Mouse (Mus musculus): ENCODE measurements around the gene Ptger4. TPM values are rescaled to one million over a fixed set of nuclear protein-coding genes. Genes with fewer than 3 reads are reported as not detected.

Gene Ptger4
- polyA plus RNA-seq, 1 experiment, result 18.7 TPM

GRCm38 (mm10) chr15:5266095-5266494 is 22.1 kb upstream of the Ptger4 start:
- DNase-seq (ENCODE audit: low read depth in 1 of 2, low spot score in 2 of 2), result no peak
- no peaks in the 10 kb centered on the region for H3K36me3 ChIP-seq (ENCODE audit: control insufficient read depth, insufficient read depth, low read length)
- TF ChIP-seq POLR2A (IDR thresholded peaks at IDR 0.05; ENCODE audit: low read depth, low read length) (no peak), CTCF (IDR thresholded peaks at IDR 0.05; ENCODE audit: extremely low read depth, insufficient read depth, insufficient read length, insufficient replicate concordance) (no peak)
- no peak overlapping the region for H3K4me3 ChIP-seq (ENCODE audit: extremely low read depth, insufficient read depth, insufficient read length)
- no peaks in the 10 kb centered on the region for H3K27me3 ChIP-seq (ENCODE audit: control insufficient read depth, insufficient read depth, low read length)
- no peak overlapping the region for H3K27ac ChIP-seq (ENCODE audit: insufficient read depth, low read length)
- peaks cover 6% of the 10 kb centered on the region; the same call in 1 of the 2 replicates for H3K4me1 ChIP-seq (ENCODE audit: control insufficient read depth, insufficient read depth, insufficient read length)
- WGBS, result 76% methylated on average over 3 of the region's 3 CpGs

- H3K27me3 ChIP-seq (ENCODE audit: control insufficient read depth, insufficient read depth, low read length), result no peaks in the 10 kb centered on the region
- H3K36me3 ChIP-seq (ENCODE audit: control insufficient read depth, insufficient read depth, low read length), result no peaks in the 10 kb centered on the region
- WGBS, result 27% methylated on average over 10 of the region's 10 CpGs
- peaks cover 6% of the 10 kb centered on the region; the same call in 1 of the 2 replicates for H3K4me1 ChIP-seq (ENCODE audit: control insufficient read depth, insufficient read depth, insufficient read length)
- no peak for DNase-seq (ENCODE audit: low read depth in 1 of 2, low spot score in 2 of 2)
- no peak overlapping the region for H3K4me3 ChIP-seq (ENCODE audit: extremely low read depth, insufficient read depth, insufficient read length)
- H3K27ac ChIP-seq (ENCODE audit: insufficient read depth, low read length), result no peak overlapping the region
- TF ChIP-seq CTCF (IDR thresholded peaks at IDR 0.05; ENCODE audit: extremely low read depth, insufficient read depth, insufficient read length, insufficient replicate concordance), result no peak
- no peak for TF ChIP-seq POLR2A (IDR thresholded peaks at IDR 0.05; ENCODE audit: low read depth, low read length)
These were observed 19.0 kb upstream of the Ptger4 start for GRCm38 (mm10) chr15:5262874-5263504.

GRCm38 (mm10) chr15:5262095-5262667 is 18.2 kb upstream of the Ptger4 start:
- Histone ChIP-seq H3K36me3 (ENCODE audit: control insufficient read depth, insufficient read depth, low read length) (no peaks in the 10 kb centered on the region), H3K27me3 (ENCODE audit: control insufficient read depth, insufficient read depth, low read length) (no peaks in the 10 kb centered on the region), H3K27ac (ENCODE audit: insufficient read depth, low read length) (no peak overlapping the region), H3K4me1 (ENCODE audit: control insufficient read depth, insufficient read depth, insufficient read length) (peaks cover 6% of the 10 kb centered on the region; the same call in 1 of the 2 replicates), H3K4me3 (ENCODE audit: extremely low read depth, insufficient read depth, insufficient read length) (no peak overlapping the region)
- TF ChIP-seq POLR2A (IDR thresholded peaks at IDR 0.05; ENCODE audit: low read depth, low read length) (no peak), CTCF (IDR thresholded peaks at IDR 0.05; ENCODE audit: extremely low read depth, insufficient read depth, insufficient read length, insufficient replicate concordance) (no peak)
- 60% methylated on average over 13 of the region's 13 CpGs for WGBS
- no peak for DNase-seq (ENCODE audit: low read depth in 1 of 2, low spot score in 2 of 2)

GRCm38 (mm10) chr15:5261004-5261403 is 17.0 kb upstream of the Ptger4 start:
- peaks cover 6% of the 10 kb centered on the region; the same call in 1 of the 2 replicates for H3K4me1 ChIP-seq (ENCODE audit: control insufficient read depth, insufficient read depth, insufficient read length)
- no peak overlapping the region for H3K27ac ChIP-seq (ENCODE audit: insufficient read depth, low read length)
- TF ChIP-seq CTCF (IDR thresholded peaks at IDR 0.05; ENCODE audit: extremely low read depth, insufficient read depth, insufficient read length, insufficient replicate concordance) (no peak), POLR2A (IDR thresholded peaks at IDR 0.05; ENCODE audit: low read depth, low read length) (no peak)
- no peak overlapping the region for H3K4me3 ChIP-seq (ENCODE audit: extremely low read depth, insufficient read depth, insufficient read length)
- DNase-seq (ENCODE audit: low read depth in 1 of 2, low spot score in 2 of 2), result no peak
- no peaks in the 10 kb centered on the region for H3K36me3 ChIP-seq (ENCODE audit: control insufficient read depth, insufficient read depth, low read length)
- H3K27me3 ChIP-seq (ENCODE audit: control insufficient read depth, insufficient read depth, low read length), result no peaks in the 10 kb centered on the region
- WGBS, result 32% methylated on average over 3 of the region's 3 CpGs

GRCm38 (mm10) chr15:5260183-5260582 is 16.2 kb upstream of the Ptger4 start:
- no peak overlapping the region for H3K4me3 ChIP-seq (ENCODE audit: extremely low read depth, insufficient read depth, insufficient read length)
- peaks cover 6% of the 10 kb centered on the region; the same call in 1 of the 2 replicates for H3K4me1 ChIP-seq (ENCODE audit: control insufficient read depth, insufficient read depth, insufficient read length)
- H3K27me3 ChIP-seq (ENCODE audit: control insufficient read depth, insufficient read depth, low read length), result no peaks in the 10 kb centered on the region
- no peak for DNase-seq (ENCODE audit: low read depth in 1 of 2, low spot score in 2 of 2)
- no peaks in the 10 kb centered on the region for H3K36me3 ChIP-seq (ENCODE audit: control insufficient read depth, insufficient read depth, low read length)
- TF ChIP-seq POLR2A (IDR thresholded peaks at IDR 0.05; ENCODE audit: low read depth, low read length) (no peak), CTCF (IDR thresholded peaks at IDR 0.05; ENCODE audit: extremely low read depth, insufficient read depth, insufficient read length, insufficient replicate concordance) (no peak)
- WGBS, result 92% methylated on average over 5 of the region's 5 CpGs
- H3K27ac ChIP-seq (ENCODE audit: insufficient read depth, low read length), result no peak overlapping the region

- 60% methylated on average over 4 of the region's 4 CpGs for WGBS
- Histone ChIP-seq H3K36me3 (ENCODE audit: control insufficient read depth, insufficient read depth, low read length) (no peaks in the 10 kb centered on the region), H3K27ac (ENCODE audit: insufficient read depth, low read length) (no peak overlapping the region), H3K4me3 (ENCODE audit: extremely low read depth, insufficient read depth, insufficient read length) (no peak overlapping the region), H3K4me1 (ENCODE audit: control insufficient read depth, insufficient read depth, insufficient read length) (no peaks in the 10 kb centered on the region), H3K27me3 (ENCODE audit: control insufficient read depth, insufficient read depth, low read length) (no peaks in the 10 kb centered on the region)
- TF ChIP-seq POLR2A (IDR thresholded peaks at IDR 0.05; ENCODE audit: low read depth, low read length), result no peak
- no peak for TF ChIP-seq CTCF (IDR thresholded peaks at IDR 0.05; ENCODE audit: extremely low read depth, insufficient read depth, insufficient read length, insufficient replicate concordance)
- DNase-seq (ENCODE audit: low read depth in 1 of 2, low spot score in 2 of 2), result no peak
These were observed 6.2 kb upstream of the Ptger4 start for GRCm38 (mm10) chr15:5250182-5250581.

All from spleen, adult 2 months (tissue).